Mouse (Mus musculus) G1E (cell line): ENCODE measurements around the gene Sidt1.

Experiments
- CTCF ChIP-seq: IDR thresholded peaks from 2 replicates; pipeline ENCODE4 v1.5.1; 2012; ENCODE audit warnings: low read depth, low read length, inconsistent platforms, mixed read lengths
- GATA1 ChIP-seq: IDR thresholded peaks from 2 replicates; pipeline ENCODE4 v1.6.1; 2012; ENCODE audit warnings: borderline replicate concordance, low read length, inconsistent platforms, mixed read lengths
- TAL1 ChIP-seq: conservative IDR thresholded peaks from 2 replicates; pipeline ENCODE4 v1.6.1; 2012; ENCODE audit warnings: low read depth, low read length, inconsistent platforms, mixed read lengths

GRCm38 (mm10) chr16:44271371-44272038 lies 61.5 kb downstream of the Sidt1 start:
- TF ChIP-seq CTCF = no peak
- TF ChIP-seq GATA1 = no peak
- no peak for TF ChIP-seq TAL1
